Comparison of ENCODE assay signal across 21 mouse cellular contexts in genomic region chr5:80192418-80192817, GRCm38 (mm10).
DNase-seq lines count a peak whose midpoint lies in the region; ATAC-seq and TF ChIP-seq lines count a peak whose summit lies in the region.
"Had no signal": no experiment of that assay in that cellular context is flagged by ENCODE, and none has a peak within 500 bp of the region (broad histone marks: within the 10 kb centered on the region; RNA-seq: fewer than 3 reads in every experiment).

No protein-coding gene starts in this region.

- no peak overlapping the region for H3K9ac ChIP-seq in hindbrain, postnatal 0 days (replicated peaks; ENCODE audit: low read length)
- no peak overlapping the region for H3K9ac ChIP-seq in hindbrain, embryonic 16.5 days (ENCODE audit: low read depth, low read length)
- H3K9ac ChIP-seq: heart, embryonic 12.5 days; hindbrain, embryonic 14.5 days had no signal

- WGBS in hindbrain, postnatal 0 days, result 67% methylated on average over 3 of the region's 3 CpGs
- WGBS in hindbrain, embryonic 16.5 days, result 65% methylated on average over 3 of the region's 3 CpGs

- no peak overlapping the region for H3K4me2 ChIP-seq in hindbrain, postnatal 0 days (ENCODE audit: low read depth, low read length)
- H3K4me2 ChIP-seq in hindbrain, embryonic 16.5 days (ENCODE audit: low read length), result no peak overlapping the region
- H3K4me2 ChIP-seq: heart, embryonic 12.5 days; hindbrain, embryonic 14.5 days had no signal

- TF ChIP-seq CTCF in hindbrain, postnatal 0 days (IDR thresholded peaks at IDR 0.05; ENCODE audit: low read depth), result no peak

- H3K27me3 ChIP-seq in hindbrain, postnatal 0 days (ENCODE audit: insufficient read depth, low read length), result no peaks in the 10 kb centered on the region
- H3K27me3 ChIP-seq in hindbrain, embryonic 16.5 days (replicated peaks; ENCODE audit: control insufficient read depth, insufficient read depth, low read length), result no peaks in the 10 kb centered on the region
- H3K27me3 ChIP-seq: CH12.LX; heart, embryonic 12.5 days; Patski had no signal

- H3K4me1 ChIP-seq in hindbrain, postnatal 0 days (ENCODE audit: insufficient read depth, low read length), result no peaks in the 10 kb centered on the region
- H3K4me1 ChIP-seq in hindbrain, embryonic 16.5 days (ENCODE audit: control insufficient read depth, insufficient read depth, low read depth, low read length), result no peaks in the 10 kb centered on the region
- H3K4me1 ChIP-seq: embryonic facial prominence, embryonic 10.5 days; heart, embryonic 12.5 days; hindbrain, embryonic 10.5 days had no signal

- no peak overlapping the region for H3K27ac ChIP-seq in hindbrain, postnatal 0 days
- H3K27ac ChIP-seq in hindbrain, embryonic 16.5 days (ENCODE audit: low read depth, low read length), result no peak overlapping the region
- H3K27ac ChIP-seq: embryonic facial prominence, embryonic 10.5 days; gastrocnemius, adult 2 months; hindbrain, embryonic 10.5 days; hindbrain, embryonic 14.5 days had no signal

- no peaks in the 10 kb centered on the region for H3K9me3 ChIP-seq in hindbrain, postnatal 0 days (ENCODE audit: low read length)
- no peaks in the 10 kb centered on the region for H3K9me3 ChIP-seq in hindbrain, embryonic 16.5 days (ENCODE audit: control insufficient read depth, low read length)
- H3K9me3 ChIP-seq: embryonic facial prominence, embryonic 10.5 days; heart, embryonic 12.5 days; hindbrain, embryonic 10.5 days had no signal

- H3K4me3 ChIP-seq in hindbrain, postnatal 0 days (ENCODE audit: low read length), result no peak overlapping the region
- no peak overlapping the region for H3K4me3 ChIP-seq in hindbrain, embryonic 16.5 days (ENCODE audit: low read length)
- H3K4me3 ChIP-seq: embryonic facial prominence, embryonic 10.5 days; gastrocnemius, adult 2 months; heart, embryonic 12.5 days; hindbrain, embryonic 10.5 days had no signal

- no peak for ATAC-seq in hindbrain, postnatal 0 days
- no peak for ATAC-seq in hindbrain, embryonic 16.5 days
- ATAC-seq: activated CD4-positive, CD25-positive, alpha-beta regulatory T cell, adult 4 months; forebrain, embryonic 14.5 days; inflammation-experienced regulatory T-cells, adult 6 months; intestine, postnatal 0 days; Patski had no signal

- DNase-seq in hindbrain, postnatal 0 days (ENCODE audit: low spot score), result peak; percentile 12
- peak; percentile 7 to 11 for DNase-seq in cerebellum, adult 18-20 months
- peak; percentile 27 for DNase-seq in cerebellum, adult 9-11 months
- DNase-seq in cerebellum, postnatal 36 days, result peak; percentile 14 to 23
- no peak for DNase-seq in natural killer cell, adult 2 months (ENCODE audit: low spot score in 2 of 2)
- DNase-seq in kidney, adult 11 months, result no peak
- DNase-seq: adrenal gland, adult 2 months; adrenal gland, postnatal 25 days; gastrocnemius, adult 2 months; gastrocnemius, postnatal 25 days had no signal

- no peaks in the 10 kb centered on the region for H3K36me3 ChIP-seq in hindbrain, postnatal 0 days (ENCODE audit: insufficient read depth, low read length)
- no peaks in the 10 kb centered on the region for H3K36me3 ChIP-seq in hindbrain, embryonic 16.5 days (ENCODE audit: control insufficient read depth, insufficient read depth, low read length)
- H3K36me3 ChIP-seq: embryonic facial prominence, embryonic 10.5 days; heart, embryonic 12.5 days; hindbrain, embryonic 10.5 days had no signal

Comparison
In these comparisons a context has a peak if more than half of its experiments do, and no peak if none do; other contexts are left out.
1. DNase-seq: peak in hindbrain, postnatal 0 days (single experiment), cerebellum, adult 18-20 months (2 of 2), cerebellum, adult 9-11 months (single experiment) and cerebellum, postnatal 36 days (2 of 2); none in natural killer cell, adult 2 months (0 of 2) and kidney, adult 11 months (single experiment).